Mouse (Mus musculus) liver, embryonic 15.5 days (tissue): ENCODE measurements around the gene Mxd4. TPM values are rescaled to one million over a fixed set of nuclear protein-coding genes. Genes with fewer than 3 reads are reported as not detected.

Experiments used
- ATAC-seq: fragments of 200-750 bp; cut with Nextera tagmentation; 2 replicates; pipeline ENCODE4 v1.8.0; 2017; ENCODE audit warnings: moderate number of reproducible peaks, mild to moderate bottlenecking, moderate library complexity; ENCODE audit not compliant: insufficient read depth
- H3K27ac ChIP-seq: fragments of 300-500 bp; sonication (generic); replicated peaks from 2 replicates; pipeline ENCODE4 v1.5.1; 2015; ENCODE audit warnings: mild to moderate bottlenecking, inconsistent platforms
- H3K27me3 ChIP-seq: fragments of 300-500 bp; sonication (generic); 2 replicates; pipeline ENCODE4 v1.6.1; 2015; ENCODE audit warnings: mild to moderate bottlenecking, inconsistent platforms
- H3K36me3 ChIP-seq: fragments of 300-500 bp; sonication (generic); replicated peaks from 2 replicates; pipeline ENCODE4 v1.6.1; 2015; ENCODE audit warnings: moderate library complexity, mild to moderate bottlenecking, inconsistent platforms
- H3K4me1 ChIP-seq: fragments of 300-500 bp; sonication (generic); replicated peaks from 2 replicates; pipeline ENCODE4 v1.6.1; 2015; ENCODE audit warnings: inconsistent platforms
- H3K4me2 ChIP-seq: fragments of 300-500 bp; sonication (generic); 2 replicates; pipeline ENCODE4 v1.6.1; 2015; ENCODE audit warnings: moderate library complexity, mild to moderate bottlenecking, inconsistent platforms
- H3K4me3 ChIP-seq: fragments of 300-500 bp; sonication (generic); replicated peaks from 2 replicates; pipeline ENCODE4 v1.5.1; 2015; ENCODE audit warnings: mild to moderate bottlenecking, inconsistent platforms
- H3K9ac ChIP-seq: fragments of 300-500 bp; sonication (generic); 2 replicates; pipeline ENCODE4 v1.6.1; 2015; ENCODE audit warnings: moderate library complexity, mild to moderate bottlenecking, inconsistent platforms
- H3K9me3 ChIP-seq: fragments of 300-500 bp; sonication (generic); replicated peaks from 2 replicates; pipeline ENCODE4 v1.6.1; 2016; ENCODE audit warnings: inconsistent platforms
- WGBS: fragments of 180-500 bp; shearing (Covaris S2); methylation state at CpG from one replicate; pipeline ENCODE4 v1.1.7; 2015; ENCODE audit warnings: mixed read lengths; ENCODE audit not compliant: insufficient replicate concordance; 5-methylcytosine and 5-hydroxymethylcytosine counted together
- polyA plus RNA-seq: library from polyadenylated mRNA; unstranded; fragments of >200 nt; fragmentation: Nextera tagmentation; extraction: Ambion mirVana; gene quantifications from 2 replicates; pipeline ENCODE4 v1.2.1, GENCODE M21; 2015

Mxd4 gene
- polyA plus RNA-seq, 1 experiment from 2014 or later = 5.7 TPM

DNA sequence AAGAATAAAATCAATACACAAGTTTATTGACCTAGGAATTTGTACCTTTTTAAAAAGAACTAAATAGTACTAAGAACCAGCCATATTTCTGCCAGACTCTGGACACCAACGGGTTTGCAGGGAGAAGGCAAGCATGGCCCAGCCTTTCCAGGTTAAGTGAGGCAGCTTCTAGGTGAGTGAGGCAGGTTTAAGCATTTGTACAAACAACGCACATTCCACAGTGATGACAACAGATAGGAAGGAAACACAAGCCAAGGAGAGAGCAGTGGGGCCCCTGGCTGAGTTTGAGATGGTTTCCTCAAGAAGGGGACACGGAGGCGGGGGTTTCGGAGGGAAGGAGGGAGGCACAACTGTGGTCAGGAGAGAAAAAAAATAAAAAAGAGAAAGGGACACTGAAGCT, 31.2 kb upstream of the Mxd4 start:
- no peaks in the 10 kb centered on the region for H3K36me3 ChIP-seq
- ATAC-seq = no peak
- no peaks in the 10 kb centered on the region for H3K4me1 ChIP-seq
- no peaks in the 10 kb centered on the region for H3K9me3 ChIP-seq
- H3K4me3 ChIP-seq = no peak overlapping the region
- no peak overlapping the region for H3K9ac ChIP-seq
- no peak overlapping the region for H3K27ac ChIP-seq
- 34% methylated on average over 5 of the region's 5 CpGs for WGBS
- H3K4me2 ChIP-seq = no peak overlapping the region
- H3K27me3 ChIP-seq = no peaks in the 10 kb centered on the region

DNA sequence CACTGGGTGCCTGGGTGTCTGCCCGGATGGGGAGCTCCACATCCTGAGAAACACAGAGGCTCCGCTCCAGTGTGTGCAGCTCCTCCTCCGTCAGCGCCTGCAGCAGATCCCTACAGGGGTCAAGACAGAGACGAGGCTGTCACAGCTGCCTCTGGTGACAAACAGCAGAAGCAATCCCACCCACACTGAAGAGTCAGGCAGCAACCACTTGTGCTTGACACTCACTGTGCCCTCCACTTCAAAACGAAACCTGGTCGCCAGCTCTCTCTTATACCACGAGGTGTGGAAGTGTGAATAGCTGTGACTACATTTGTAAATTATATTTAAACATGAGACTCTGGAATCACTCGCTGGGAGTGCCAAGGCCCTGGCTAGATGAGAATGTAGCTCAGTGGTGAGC, 30.2 kb upstream of the Mxd4 start:
- no peaks in the 10 kb centered on the region for H3K9me3 ChIP-seq
- H3K4me3 ChIP-seq = no peak overlapping the region
- H3K9ac ChIP-seq = no peak overlapping the region
- no peak overlapping the region for H3K27ac ChIP-seq
- 59% methylated on average over 9 of the region's 9 CpGs for WGBS
- H3K36me3 ChIP-seq = no peaks in the 10 kb centered on the region
- H3K4me1 ChIP-seq = no peaks in the 10 kb centered on the region
- no peaks in the 10 kb centered on the region for H3K27me3 ChIP-seq
- H3K4me2 ChIP-seq = no peak overlapping the region
- ATAC-seq = no peak

GRCm38 (mm10) chr5:34216025-34216424, 28.5 kb upstream of the Mxd4 start:
- no peaks in the 10 kb centered on the region for H3K27me3 ChIP-seq
- H3K27ac ChIP-seq = no peak overlapping the region
- H3K4me2 ChIP-seq = no peak overlapping the region
- ATAC-seq = no peak
- no peak overlapping the region for H3K4me3 ChIP-seq
- H3K4me1 ChIP-seq = no peaks in the 10 kb centered on the region
- no peak overlapping the region for H3K9ac ChIP-seq
- no peaks in the 10 kb centered on the region for H3K36me3 ChIP-seq
- no peaks in the 10 kb centered on the region for H3K9me3 ChIP-seq
- 73% methylated on average over 7 of the region's 7 CpGs for WGBS

- H3K9ac ChIP-seq = no peak overlapping the region
- no peaks in the 10 kb centered on the region for H3K27me3 ChIP-seq
- no peak overlapping the region for H3K4me3 ChIP-seq
- WGBS = 49% methylated on average over 8 of the region's 8 CpGs
- ATAC-seq = no peak
- H3K36me3 ChIP-seq = no peaks in the 10 kb centered on the region
- no peaks in the 10 kb centered on the region for H3K9me3 ChIP-seq
- H3K4me1 ChIP-seq = no peaks in the 10 kb centered on the region
- H3K4me2 ChIP-seq = no peak overlapping the region
- H3K27ac ChIP-seq = no peak overlapping the region
Observed at GRCm38 (mm10) chr5:34213659-34214058, 26.1 kb upstream of the Mxd4 start.

DNA sequence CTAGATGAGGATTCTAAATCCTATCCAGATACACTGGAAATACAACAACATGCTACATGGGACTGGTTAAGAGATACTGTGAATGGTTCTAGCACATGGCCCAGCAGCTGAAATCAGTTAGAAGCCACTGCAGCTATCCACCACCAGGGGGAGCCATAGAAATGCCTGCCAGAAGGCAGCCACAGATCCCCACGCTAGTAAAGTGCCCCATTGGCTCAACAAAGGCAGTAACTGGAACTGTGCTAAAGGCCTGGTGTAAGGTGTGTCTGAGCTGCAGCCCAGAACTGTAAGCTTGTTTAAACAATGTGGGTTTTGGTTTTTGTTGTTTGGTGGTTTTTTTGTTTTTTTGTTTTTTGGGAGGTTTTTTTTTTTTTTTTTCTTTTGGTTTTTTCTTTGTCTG, 22.8 kb upstream of the Mxd4 start:
- Histone ChIP-seq H3K4me3 (no peak overlapping the region), H3K4me1 (no peaks in the 10 kb centered on the region), H3K27me3 (no peaks in the 10 kb centered on the region), H3K4me2 (no peak overlapping the region), H3K9me3 (no peaks in the 10 kb centered on the region), H3K27ac (no peak overlapping the region), H3K9ac (no peak overlapping the region), H3K36me3 (no peaks in the 10 kb centered on the region)
- ATAC-seq = no peak
- 3% methylated on average over 1 of the region's 1 CpGs for WGBS

GRCm38 (mm10) chr5:34207503-34207902, 20.0 kb upstream of the Mxd4 start:
- Histone ChIP-seq H3K4me3 (no peak overlapping the region), H3K27ac (no peak overlapping the region), H3K4me2 (no peak overlapping the region), H3K9me3 (no peaks in the 10 kb centered on the region), H3K9ac (no peak overlapping the region), H3K36me3 (no peaks in the 10 kb centered on the region), H3K27me3 (no peaks in the 10 kb centered on the region), H3K4me1 (no peaks in the 10 kb centered on the region)
- 40% methylated on average over 3 of the region's 3 CpGs for WGBS
- no peak for ATAC-seq

DNA sequence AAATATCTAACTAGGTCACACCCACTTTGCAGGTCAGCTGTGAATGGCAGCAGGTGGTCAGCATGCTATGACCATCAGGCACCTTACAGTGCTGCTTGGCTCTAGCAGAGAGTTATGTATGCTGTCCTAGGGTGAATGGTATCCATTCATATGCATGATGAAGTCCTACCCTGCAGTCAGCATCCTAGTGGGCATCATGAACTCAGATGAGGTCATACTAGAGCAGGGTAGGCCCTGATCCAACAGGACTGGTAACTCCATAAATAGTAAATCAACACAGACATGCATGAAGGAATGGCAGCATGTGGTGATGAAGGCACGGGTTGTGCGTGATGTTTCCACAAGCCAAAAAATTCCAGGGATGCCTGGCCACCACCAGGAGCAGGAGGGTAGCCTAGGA, 18.3 kb upstream of the Mxd4 start:
- no peaks in the 10 kb centered on the region for H3K9me3 ChIP-seq
- H3K4me1 ChIP-seq = no peaks in the 10 kb centered on the region
- no peak overlapping the region for H3K9ac ChIP-seq
- H3K27me3 ChIP-seq = no peaks in the 10 kb centered on the region
- 33% methylated on average over 2 of the region's 2 CpGs for WGBS
- H3K36me3 ChIP-seq = no peaks in the 10 kb centered on the region
- no peak overlapping the region for H3K4me3 ChIP-seq
- H3K4me2 ChIP-seq = no peak overlapping the region
- no peak for ATAC-seq
- no peak overlapping the region for H3K27ac ChIP-seq

DNA sequence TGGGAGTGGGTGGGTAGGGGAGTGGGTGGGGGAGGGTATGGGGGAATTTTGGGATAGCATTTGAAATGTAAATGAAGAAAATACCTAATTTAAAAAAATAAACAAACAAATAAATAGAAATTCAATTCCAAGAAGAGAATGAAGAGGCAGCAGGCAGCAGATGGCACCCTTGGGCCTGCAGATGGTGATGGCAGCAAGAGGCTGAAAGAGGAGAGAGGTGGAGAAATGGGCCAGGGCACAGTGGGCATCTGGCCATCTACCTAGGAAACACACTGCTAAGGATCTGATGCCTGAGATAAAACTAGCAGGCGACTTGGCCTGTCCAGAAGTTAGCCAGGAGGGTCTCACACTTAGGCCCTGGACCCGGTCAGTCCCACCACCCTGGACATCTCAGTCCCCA, 17.4 kb upstream of the Mxd4 start:
- H3K9ac ChIP-seq = no peak overlapping the region
- H3K9me3 ChIP-seq = no peaks in the 10 kb centered on the region
- H3K4me2 ChIP-seq = no peak overlapping the region
- H3K36me3 ChIP-seq = no peaks in the 10 kb centered on the region
- no peak overlapping the region for H3K4me3 ChIP-seq
- 43% methylated on average over 2 of the region's 2 CpGs for WGBS
- no peak overlapping the region for H3K27ac ChIP-seq
- no peaks in the 10 kb centered on the region for H3K4me1 ChIP-seq
- no peaks in the 10 kb centered on the region for H3K27me3 ChIP-seq
- ATAC-seq = no peak

- WGBS = 64% methylated on average over 4 of the region's 4 CpGs
Observed at GRCm38 (mm10) chr5:34202006-34202405, 14.5 kb upstream of the Mxd4 start.

GRCm38 (mm10) chr5:34201396-34201795, 13.9 kb upstream of the Mxd4 start:
- H3K4me2 ChIP-seq = no peak overlapping the region

More at GRCm38 (mm10) chr5:34202006-34202405, 14.5 kb upstream of the Mxd4 start:
- Histone ChIP-seq H3K27me3 (no peaks in the 10 kb centered on the region), H3K4me2 (no peak overlapping the region), H3K27ac (no peak overlapping the region), H3K4me1 (no peaks in the 10 kb centered on the region), H3K36me3 (no peaks in the 10 kb centered on the region), H3K9me3 (no peaks in the 10 kb centered on the region), H3K9ac (no peak overlapping the region), H3K4me3 (no peak overlapping the region)
- ATAC-seq = no peak

DNA sequence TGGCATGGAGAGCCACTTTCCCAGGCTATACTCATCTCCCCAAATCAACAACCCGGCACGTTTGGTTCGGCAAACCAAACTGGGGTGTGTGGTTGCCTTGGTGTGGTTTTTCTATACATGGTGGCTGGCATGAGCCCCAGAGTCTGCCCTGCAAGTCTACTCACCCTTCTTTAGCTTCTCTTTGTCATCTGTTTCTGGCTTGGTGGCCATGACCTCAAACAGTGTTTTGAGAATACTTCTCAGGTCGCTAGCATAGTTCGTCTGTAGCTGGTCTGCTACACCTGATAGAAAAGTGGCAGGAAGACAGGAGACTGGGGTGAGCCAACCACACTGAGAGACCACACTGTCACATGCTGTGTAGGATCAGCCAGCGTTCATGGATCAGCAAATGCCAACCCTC, 11.1 kb upstream of the Mxd4 start:
- Histone ChIP-seq H3K9me3 (no peaks in the 10 kb centered on the region), H3K9ac (no peak overlapping the region), H3K4me3 (no peak overlapping the region), H3K36me3 (no peaks in the 10 kb centered on the region), H3K4me1 (no peaks in the 10 kb centered on the region), H3K27ac (no peak overlapping the region), H3K4me2 (no peak overlapping the region), H3K27me3 (no peaks in the 10 kb centered on the region)
- no peak for ATAC-seq
- 64% methylated on average over 6 of the region's 6 CpGs for WGBS

More at GRCm38 (mm10) chr5:34201396-34201795, 13.9 kb upstream of the Mxd4 start:
- ATAC-seq = no peak
- Histone ChIP-seq H3K27me3 (no peaks in the 10 kb centered on the region), H3K4me3 (no peak overlapping the region), H3K9me3 (no peaks in the 10 kb centered on the region), H3K36me3 (no peaks in the 10 kb centered on the region), H3K9ac (no peak overlapping the region), H3K27ac (no peak overlapping the region), H3K4me1 (no peaks in the 10 kb centered on the region)
- 50% methylated on average over 2 of the region's 2 CpGs for WGBS

DNA sequence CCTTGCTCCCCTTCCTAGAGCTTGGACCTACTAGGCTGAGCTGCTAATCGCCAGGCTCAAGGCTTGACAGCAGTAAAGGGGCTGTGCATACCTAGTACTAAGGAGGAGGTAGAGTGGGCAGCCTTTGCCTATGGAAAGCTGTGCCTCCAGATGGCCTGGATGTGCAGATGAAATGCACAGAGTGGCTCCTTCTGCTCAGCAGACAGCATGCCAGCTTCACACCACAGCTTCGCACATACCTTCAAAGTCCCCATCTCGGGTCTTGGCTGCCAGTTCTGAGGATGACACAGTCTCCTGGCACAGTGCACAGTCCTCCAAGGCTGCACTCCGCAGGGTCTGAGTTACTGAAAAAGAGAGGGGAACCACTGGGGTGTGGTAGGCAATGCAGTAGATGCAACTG, 9.7 kb upstream of the Mxd4 start:
- no peaks in the 10 kb centered on the region for H3K9me3 ChIP-seq
- WGBS = 58% methylated on average over 4 of the region's 4 CpGs
- no peaks in the 10 kb centered on the region for H3K36me3 ChIP-seq

More for the DNA sequence above, 9.7 kb upstream of the Mxd4 start:
- Histone ChIP-seq H3K4me2 (no peak overlapping the region), H3K9ac (no peak overlapping the region), H3K27me3 (no peaks in the 10 kb centered on the region), H3K4me1 (no peaks in the 10 kb centered on the region), H3K27ac (no peak overlapping the region), H3K4me3 (no peak overlapping the region)
- ATAC-seq = no peak
